Mouse (Mus musculus): ENCODE measurements around the gene Dgat2.

Dgat2 gene

DNA sequence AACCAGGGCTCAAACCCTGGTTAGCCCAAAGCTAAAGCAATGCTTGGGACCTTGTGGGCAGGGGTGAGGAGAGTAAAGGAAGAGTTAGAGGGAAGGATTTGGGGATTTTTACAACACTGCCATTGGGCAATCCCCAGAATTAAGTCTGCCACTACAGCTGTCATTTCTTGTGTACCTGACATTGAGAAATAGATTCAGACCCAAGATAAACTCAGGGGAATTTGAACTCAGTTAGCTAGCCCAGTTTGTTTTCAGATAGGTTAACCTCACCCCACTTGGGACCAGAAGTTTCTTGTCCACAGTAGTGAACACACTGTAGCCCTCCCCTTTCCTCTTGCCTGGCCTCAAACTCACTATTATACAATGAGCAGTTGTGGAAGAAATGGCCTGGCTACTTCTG is 8.9 kb upstream of the Dgat2 start:
- no peak for DNase-seq

DNA sequence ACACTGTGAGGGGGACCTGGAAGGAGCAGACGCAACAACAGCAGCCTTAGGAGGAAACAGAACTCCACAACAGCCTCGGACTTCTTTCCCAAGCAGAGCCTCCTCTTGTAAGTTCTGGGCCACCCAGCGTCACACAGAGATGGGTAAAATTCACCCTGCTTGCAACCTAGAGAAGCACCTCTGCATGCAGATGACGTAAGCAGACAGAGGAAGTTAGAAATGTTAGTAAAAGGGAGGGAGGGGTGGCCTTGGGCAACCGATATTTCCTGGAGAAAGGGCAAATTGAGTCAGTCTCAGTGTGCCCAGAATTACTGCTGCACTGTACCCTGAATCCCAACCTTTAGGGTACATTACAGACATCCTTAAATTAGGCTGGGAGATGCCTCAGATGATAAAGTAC is 7.4 kb upstream of the Dgat2 start:
- DNase-seq, result no peak

DNA sequence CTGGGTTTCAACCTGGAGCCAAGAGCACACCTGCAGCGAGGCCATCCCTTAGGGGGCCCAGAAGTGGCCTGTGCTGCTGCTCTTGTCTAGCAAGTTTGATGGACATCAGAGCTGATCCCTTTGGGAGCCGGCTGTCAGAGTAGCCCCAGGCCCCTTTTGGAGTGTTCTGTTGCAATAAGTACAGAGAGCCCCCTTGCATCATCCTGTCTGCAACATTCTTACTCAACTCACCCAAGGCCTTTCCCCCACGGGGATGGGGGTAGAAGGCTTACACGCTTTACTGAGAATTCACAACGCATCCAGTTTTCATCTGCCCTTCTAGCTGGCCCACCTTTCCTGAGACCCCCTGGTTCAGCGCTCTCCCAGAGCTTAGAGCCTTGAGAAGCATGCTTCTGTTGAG is 6.1 kb upstream of the Dgat2 start:
- no peak for DNase-seq

DNA sequence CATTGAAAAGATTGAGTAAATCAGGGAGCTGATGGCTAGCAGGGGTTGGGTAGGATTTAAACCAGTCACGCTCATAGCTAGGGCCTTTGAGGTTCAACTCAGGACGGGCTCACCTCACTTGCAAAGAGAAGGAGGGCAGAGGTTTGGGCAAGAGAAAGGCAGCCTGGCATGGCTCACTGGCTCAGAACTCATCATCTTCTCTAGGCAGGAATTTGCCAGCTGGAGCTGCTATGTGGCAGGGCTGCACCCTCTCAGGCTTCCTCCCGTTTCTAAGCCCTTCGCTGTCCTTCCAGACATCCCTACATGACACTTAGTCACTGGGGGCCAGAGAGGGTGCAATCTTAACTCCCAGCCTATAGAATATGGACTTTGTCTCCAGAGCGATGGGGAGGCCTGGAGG is 4.9 kb upstream of the Dgat2 start:
- DNase-seq, result no peak

DNA sequence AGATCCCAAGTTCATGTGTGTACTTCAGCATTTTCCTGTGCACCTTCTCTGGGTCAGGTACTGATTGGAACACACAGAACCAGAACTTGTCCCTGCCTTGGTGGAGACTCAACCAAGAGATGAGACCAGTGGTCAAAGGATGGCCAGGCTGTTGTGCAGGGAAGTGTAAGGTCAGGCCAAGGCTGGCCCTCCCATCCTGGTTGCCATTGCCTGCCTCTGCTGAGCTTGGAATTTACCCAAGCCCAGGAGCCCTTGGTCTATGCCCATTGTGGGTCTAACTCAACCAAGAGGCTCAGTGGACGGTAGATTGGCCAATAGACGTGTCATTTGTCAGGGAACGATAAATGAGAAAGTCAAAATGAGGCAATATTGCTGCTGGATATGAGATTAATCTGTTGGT is 2.9 kb upstream of the Dgat2 start:
- no peak for DNase-seq

DNA sequence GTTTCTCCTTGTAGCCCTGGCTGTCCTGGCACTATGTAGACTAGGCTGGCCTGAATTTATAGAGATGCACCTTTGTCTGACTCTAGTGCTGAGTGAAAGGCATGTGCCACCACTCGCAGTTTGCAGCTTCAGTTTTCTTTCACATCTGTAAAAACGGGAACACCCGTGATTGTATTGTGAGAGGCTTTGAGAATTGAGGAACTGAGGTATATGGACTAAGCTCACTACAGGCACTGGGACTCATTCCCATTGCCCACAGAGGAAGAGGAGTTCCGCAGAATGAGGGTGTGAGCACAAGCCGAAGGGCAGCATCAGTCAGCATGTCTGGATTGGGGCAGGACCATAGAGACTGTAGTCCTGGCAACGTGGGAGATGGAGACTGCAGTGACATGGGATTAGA is 1.2 kb upstream of the Dgat2 start:
- DNase-seq, result no peak

DNA sequence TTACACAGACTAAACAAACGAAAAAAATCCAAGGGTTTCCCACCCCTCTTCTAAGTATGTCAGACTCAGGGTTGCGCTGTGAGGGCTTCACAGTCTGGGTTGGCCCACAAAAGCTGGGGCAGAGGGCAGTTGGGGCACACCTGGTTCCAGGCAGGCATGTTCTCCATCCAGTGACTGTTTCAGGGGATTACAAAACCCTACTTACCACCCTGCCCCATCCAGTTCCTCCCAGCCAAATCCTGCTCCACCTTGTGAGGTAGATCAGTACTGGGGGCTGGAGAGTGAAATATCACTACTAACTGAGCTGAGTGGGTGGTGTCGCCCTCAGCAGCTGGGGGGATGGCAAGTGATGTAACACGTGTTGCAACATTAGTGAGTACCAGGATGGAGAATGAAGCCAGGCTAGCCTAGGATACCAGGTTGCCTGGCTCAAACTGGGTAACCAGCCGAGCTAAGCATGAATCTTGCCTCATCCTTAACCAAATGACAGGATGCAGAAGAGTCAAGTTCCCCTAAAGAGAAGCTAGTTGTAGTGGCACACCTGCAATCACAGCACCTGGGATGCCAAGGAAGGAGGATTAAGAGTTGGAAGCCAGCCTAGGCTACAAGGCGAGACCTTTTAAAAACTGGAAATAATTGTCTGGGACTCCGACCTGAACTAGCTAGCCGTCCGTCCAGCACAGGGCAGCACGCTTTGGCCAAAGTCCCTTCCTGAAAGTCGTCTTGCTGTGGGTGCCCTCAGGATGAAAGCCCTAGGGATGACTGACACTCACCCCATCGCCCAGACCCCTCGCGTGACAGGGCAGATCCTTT is 694 bp downstream of the Dgat2 start:
- DNase-seq, result no peak

DNA sequence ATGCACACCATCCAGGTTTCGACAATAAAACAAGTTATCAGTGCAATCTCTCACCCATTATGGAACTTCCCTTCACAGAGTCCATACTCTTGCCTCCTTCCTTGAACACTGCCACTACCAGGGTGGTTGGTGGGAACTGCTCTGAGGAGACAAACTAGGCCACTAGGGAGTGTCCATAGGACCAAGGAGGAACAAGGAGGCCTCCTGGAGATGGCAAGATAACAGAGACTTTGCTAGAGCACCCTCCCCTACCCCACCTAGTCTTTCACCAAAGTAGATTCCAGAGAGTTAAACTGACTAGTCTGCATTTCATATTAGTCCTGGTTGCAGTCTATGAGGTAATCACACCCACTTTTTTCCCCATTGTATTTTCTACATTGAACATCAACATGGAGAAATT is 2.4 kb downstream of the Dgat2 start:
- no peak for DNase-seq

DNA sequence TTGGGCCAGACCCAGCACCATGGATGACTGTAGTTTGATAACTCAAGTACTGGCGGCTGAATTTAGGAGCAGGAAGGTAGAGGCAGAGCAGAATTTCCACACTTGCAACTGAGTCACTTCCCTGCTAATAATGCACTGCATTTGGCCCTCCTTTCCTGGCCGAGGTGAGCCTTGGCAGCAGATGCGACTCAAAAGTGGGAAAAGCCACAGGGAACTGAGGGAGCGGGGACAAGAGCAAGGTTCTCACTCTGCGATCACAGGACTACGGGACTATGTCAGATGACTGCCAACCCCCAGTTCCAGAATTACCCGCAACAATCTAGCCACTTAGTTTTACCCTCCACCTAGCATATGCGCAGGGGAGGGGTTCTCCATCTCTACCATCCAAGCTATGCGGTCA is 3.2 kb downstream of the Dgat2 start:
- DNase-seq, result no peak

DNA sequence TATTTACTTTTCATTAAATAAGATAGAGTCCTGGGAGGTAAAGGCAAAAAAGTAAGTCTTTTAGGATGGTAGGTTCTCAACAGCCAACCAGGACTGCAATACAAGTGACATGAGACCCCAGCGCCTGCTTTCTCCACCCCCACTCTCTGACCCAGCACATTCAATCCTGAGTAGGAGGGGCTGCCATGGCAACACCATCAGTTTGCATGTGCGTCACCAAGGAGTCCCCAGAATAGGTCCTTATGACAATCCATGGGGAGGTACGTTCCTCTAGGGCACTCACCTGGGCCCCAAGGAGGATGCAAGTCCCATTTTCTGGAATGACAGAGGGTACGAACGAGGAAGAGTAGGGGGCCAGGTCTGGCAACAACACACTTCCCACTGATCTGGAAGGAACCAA is 5.1 kb downstream of the Dgat2 start:
- DNase-seq, result no peak

DNA sequence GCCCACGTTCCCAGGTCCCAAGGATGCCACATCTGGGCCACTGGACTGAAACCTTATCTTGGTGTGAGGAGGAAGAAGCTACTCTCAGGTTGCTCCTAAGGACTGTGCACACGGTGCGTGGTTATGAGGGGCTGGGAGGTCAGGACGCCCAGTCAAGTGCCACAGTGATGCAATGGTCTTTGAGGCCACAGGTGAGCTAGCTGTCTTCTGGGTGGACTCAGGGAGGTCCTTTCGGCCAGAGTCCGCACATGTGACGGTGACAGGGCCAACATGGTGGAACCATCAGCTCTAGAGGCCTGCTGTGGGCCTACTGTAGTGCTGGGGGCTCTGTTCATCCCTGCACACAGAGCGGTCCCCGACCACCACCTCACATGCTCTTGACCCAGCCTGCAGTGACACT is 6.9 kb downstream of the Dgat2 start:
- no peak for DNase-seq

DNA sequence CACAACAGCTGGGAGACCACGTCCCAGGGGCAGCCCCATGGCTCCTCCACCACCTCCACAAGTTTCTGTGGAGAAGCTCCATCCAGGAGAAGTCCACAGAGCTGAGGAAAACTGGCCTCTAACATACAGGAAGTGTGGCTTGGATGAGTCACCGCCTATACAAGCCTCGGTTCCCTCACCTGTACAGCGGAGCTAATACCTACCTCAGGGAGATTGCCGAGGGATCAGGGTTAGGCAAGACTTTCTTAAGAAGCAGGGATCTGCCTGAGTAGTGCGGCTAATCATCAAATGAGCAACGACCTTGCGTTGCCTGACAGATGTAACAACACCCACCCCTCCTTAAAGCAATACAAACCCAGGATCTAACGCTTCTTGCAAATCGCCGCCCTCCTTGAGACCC is 7.4 kb downstream of the Dgat2 start:
- DNase-seq, result no peak

DNA sequence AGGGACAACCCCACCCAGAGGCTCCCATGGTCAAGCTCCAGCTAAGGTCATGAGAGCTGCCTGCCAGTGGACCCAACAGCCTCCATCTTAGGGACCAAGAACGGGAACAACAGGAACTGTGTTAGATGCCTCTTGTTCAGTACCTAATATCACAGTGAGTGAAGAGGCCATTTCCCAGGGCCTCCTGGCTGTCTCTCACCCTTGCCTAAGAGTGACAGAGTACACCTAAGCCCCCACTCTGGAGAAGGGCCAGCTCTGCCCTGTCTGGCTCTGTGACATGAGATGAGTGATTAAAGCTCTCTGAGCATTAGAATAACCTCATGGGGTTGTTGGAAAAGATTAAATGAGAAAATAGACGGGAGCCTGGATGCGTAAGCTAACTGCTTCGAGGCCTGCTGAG is 8.5 kb downstream of the Dgat2 start:
- DNase-seq, result no peak

DNA sequence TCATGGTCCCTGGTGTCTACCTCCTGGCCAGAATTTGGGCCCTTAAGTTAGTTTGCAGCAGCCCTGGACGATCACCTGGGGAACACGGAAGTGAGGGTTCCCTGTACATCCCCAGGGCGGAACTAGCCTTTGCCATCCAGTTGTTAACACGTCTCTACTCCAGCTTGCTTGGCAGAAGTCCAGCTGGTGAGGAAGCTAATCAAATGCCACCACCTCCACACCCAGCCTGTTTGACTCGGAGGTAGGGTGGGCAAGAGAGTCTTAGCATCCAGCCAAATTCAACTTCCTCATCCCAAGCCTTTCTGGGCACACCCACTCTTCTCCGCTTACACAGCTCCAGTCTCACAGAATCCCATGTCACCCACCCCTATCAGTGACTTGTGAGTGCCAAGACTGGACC is 9.6 kb downstream of the Dgat2 start:
- DNase-seq, result no peak

DNA sequence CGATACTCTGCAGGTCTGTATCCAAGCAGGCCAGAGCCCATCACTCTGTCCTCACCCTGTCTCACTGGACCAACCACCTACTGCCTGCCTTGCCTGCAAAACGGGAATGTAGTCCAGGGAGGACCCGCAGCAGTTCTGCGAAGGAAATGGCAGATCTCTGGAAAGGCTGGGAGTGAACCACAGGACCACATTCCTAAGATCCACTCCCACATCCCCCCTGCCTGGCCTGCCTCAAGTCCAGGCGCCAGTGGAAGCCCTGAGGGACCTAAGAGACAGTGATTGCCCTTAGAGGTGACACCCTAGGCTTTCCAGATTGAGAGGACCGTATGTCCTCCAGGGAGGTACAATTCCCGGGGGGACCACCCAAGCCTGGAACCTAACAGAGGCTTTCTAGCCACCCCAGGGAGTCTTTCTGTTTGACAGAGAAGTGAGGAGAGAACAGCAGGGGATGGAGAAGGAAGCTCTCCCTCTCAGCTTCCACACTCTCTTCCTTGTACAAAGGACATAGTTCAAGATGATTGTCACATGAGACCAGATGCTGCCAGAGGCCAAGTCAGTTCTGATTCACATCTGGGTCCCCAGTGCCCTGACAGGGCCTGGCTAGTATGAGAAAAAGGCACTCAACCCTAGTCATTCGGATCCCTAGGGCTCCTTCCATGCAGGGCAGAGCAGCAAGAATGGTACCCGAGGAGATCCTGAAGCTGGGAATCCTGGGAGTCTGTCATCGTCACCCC is 10.6 kb downstream of the Dgat2 start:
- no peak for DNase-seq

DNA sequence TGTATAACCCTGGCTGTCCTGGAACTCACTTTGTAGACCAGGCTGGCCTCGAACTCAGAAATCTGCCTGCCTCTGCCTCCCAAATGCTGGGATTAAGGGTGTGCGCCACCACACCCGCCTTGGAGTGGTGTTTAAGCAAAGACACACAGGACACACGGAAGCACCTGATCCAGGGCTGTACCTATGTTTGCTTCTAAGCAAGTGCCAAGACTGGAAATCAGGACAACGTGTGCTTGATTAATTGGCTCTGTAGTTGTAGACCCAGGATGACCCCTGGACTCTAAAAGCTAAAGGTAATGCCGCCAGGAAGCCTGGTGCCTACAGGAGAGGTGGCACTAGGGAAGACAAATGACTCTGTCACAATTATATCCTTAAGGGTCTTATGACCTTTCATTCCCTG is 12.0 kb downstream of the Dgat2 start:
- DNase-seq, result no peak

DNA sequence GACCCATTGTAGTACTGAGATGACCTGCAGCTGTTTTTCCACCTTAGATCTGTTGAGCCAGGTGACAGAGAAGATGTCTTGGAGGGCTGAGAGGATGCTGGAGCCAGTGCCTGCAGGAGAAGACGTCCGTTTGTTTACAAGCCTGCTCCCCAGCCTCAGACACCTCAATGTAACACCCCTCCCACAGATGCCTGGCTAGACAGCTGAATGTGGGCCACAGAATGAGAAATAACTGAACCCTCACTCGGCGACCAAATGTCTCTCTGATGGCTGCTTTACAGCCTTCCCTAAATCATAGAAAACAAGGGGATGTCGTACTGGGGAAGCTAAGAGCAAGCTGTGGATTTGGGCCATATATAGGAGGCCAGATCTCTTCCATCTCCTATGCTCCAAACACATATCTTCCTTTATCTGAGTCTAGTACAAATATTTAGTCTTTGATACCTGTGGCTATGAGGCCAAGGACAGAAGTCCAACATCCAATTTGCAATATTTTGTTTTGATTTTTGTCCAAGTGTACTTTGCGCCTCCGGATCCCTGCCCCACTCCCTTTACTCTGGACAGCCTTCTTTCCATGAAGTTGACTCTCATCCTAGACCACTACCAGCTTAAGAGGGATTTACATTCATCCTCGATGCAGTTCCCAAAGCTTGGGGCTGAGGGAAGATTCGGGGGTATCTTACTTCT is 12.7 kb downstream of the Dgat2 start:
- DNase-seq, result no peak

DNA sequence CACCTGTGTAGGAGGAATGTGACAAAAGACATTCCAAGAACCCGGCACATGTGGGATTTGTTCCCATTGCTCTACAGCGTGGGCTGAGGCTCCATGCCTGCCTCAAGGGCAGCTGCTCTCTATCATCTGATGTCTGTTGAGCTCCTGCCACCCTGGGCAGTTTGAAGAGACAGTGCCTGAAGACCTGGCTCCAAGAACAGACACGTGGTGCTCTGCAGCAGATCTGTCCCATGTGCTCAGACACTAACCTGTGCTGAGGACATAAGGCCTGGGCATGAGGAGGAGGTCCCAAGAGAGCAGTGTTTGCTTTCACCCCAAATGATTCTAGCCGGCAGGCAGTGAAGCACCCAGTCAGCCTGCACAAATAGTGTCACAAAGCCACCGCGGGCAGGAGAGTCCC is 13.8 kb downstream of the Dgat2 start:
- no peak for DNase-seq

DNA sequence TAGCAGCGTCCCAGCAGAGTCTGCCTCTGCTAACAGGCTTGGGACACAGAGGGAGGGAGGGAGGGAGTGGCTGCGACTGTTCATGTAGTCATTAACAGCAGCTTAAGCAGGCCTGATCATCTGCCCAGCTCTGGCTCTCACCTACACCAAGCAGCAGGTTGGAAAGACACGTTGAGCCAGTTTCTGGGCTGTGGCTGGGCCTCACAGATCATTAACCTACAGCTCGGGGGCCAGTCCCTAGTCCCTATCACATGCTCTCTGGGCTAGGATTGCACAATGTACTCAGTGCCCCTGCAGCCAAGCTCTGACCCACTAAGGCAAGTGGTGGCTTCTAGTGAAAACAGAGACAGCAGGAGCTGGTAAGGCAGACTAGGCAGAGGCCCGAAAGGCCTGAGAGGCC is 14.6 kb downstream of the Dgat2 start:
- DNase-seq, result no peak

DNA sequence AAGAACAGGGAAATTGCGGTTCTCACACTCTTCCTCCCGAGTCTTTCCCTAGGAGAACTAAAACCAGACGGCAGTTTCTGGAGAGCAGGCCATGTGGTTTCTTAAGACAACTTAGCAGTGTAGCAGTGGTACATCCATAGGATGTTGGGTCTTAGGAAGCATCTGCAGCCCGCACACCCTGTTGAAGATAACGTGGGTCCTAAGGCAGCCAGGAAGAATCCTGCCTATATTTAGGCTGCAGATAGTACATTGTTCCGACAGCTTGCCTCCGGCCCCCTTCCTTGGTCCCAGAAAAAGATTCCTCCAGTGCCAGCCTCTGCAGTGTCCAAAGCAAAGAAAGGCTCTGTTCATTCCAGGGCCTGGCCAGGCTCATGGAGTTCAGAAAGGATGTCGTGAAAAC is 16.4 kb downstream of the Dgat2 start:
- DNase-seq, result no peak

DNA sequence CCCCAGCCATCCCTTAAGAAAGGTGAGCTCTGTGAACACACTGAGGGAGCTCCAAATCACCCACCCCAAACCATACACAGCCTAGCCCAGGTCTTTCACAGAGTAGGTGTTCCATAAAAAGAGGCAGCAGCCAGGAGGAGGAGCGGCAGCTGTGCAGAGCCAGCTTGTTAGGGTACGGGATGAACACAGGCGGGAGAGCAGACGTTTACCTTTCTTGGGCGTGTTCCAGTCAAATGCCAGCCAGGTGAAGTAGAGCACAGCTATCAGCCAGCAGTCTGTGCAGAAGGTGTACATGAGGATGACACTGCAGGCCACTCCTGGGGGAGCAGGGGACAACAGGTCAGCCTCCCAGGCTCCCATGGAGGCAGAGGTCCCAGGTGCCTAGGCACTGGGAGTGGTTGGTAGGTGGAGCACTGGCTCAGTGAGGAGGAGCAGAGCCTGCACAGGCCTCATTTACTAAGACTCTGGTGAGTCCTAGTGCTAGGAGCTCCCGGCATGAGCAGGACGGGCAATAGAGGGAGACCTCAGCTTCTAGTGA is 17.6 kb downstream of the Dgat2 start:
- no peak for DNase-seq

DNA sequence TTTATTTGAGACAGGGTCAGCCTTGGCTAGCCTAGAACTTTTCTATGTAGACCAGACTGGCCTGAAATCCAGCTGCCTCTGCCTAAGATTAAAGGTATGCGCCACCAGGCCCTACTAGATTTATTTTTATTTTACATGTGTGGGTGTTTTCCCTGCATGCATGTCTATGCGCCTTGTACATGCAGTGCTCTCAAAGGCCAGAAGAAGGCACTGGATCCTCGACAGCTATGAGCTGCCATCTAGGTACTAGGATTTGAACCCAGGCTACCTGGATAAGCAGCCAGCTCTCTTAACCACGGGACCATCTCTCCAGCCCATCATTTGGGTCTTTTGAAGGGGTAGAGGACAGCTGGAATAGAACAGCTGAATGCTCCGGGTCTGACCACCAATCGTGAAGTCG is 20.1 kb downstream of the Dgat2 start:
- DNase-seq, result no peak

DNA sequence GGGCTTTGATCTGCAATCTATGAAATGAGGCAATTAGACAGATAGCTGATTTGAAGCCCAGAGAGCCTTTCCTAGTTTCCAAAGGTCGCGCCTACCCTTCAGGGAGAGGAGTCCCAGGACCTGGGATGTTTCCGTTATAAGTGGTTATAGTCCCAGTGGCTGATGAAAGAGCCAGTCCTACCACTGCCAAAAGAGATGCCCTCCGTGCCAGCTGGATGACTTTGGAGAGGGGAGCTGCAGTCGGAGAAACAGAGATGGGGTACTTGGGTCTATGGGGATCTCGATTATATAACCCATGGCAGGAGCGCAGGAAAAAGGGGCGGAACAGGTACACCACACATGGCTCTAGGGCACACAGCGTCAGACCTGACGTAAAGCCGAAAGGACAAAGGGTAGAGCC is 20.6 kb downstream of the Dgat2 start:
- no peak for DNase-seq

DNA sequence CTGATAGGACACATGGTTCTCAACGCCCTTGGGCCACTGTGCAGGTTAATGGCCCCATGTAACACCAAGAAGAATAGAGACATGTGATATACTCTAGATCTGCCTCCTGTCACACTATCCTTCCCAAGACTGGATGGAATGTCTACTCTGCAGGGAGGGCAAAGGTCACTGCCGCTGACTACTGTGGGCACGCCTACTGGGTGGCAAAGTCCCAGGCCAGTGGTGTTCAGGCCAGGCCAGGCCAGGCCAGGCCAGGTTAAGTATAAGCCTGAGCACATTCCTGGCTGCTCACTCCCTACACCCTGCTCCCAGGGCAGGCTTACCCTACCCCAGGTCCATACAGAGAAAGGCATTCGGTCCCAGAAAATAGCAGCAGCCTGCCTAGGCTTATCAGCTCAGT is 21.0 kb downstream of the Dgat2 start:
- DNase-seq, result no peak

Data from spleen, adult 18-20 months (tissue).